Mouse (Mus musculus) forebrain, embryonic 14.5 days (tissue): ENCODE data around the gene Noc3l. TPM values are rescaled to one million over a fixed set of nuclear protein-coding genes. Genes with fewer than 3 reads are reported as not detected.

Source experiments
- ATAC-seq: fragments of 200-750 bp; cut with Nextera tagmentation; 2 replicates; pipeline ENCODE4 v1.8.0; 2017; ENCODE audit warnings: mild to moderate bottlenecking, moderate library complexity
- DNase-seq: peaks from one replicate; pipeline ENCODE4 v3.0.0-alpha.2; 2015; ENCODE audit warnings: low spot score
- H3K27ac ChIP-seq: fragments of 300-500 bp; sonication (generic); 2 replicates; pipeline ENCODE4 v1.5.1; 2014; ENCODE audit warnings: low read depth, mild to moderate bottlenecking, control low read depth, low read length, moderate library complexity
- H3K27me3 ChIP-seq: fragments of 300-500 bp; sonication (generic); replicated peaks from 2 replicates; pipeline ENCODE4 v1.6.1; 2014; ENCODE audit warnings: low read length, control low read depth, mixed read lengths; ENCODE audit not compliant: control insufficient read depth, insufficient read depth
- H3K36me3 ChIP-seq: fragments of 300-500 bp; sonication (generic); 2 replicates; pipeline ENCODE4 v1.6.1; 2014; ENCODE audit warnings: low read length, control low read depth; ENCODE audit not compliant: control insufficient read depth, insufficient read depth
- H3K4me1 ChIP-seq: fragments of 300-500 bp; sonication (generic); 2 replicates; pipeline ENCODE4 v1.6.1; 2014; ENCODE audit warnings: antibody characterized with exemption, low read length, control low read depth; ENCODE audit not compliant: control insufficient read depth, insufficient read depth
- H3K4me2 ChIP-seq: fragments of 300-500 bp; sonication (generic); 2 replicates; pipeline ENCODE4 v1.6.1; 2014; ENCODE audit warnings: mild to moderate bottlenecking, control low read depth, low read length
- H3K4me3 ChIP-seq: fragments of 300-500 bp; sonication (generic); 2 replicates; pipeline ENCODE4 v1.5.1; 2014; ENCODE audit warnings: low read depth, low read length, control low read depth
- H3K9ac ChIP-seq: fragments of 300-500 bp; sonication (generic); 2 replicates; pipeline ENCODE4 v1.6.1; 2014; ENCODE audit warnings: mild to moderate bottlenecking, low read length, control low read depth, moderate library complexity
- H3K9me3 ChIP-seq: fragments of 300-500 bp; sonication (generic); replicated peaks from 2 replicates; pipeline ENCODE4 v1.6.1; 2016; ENCODE audit warnings: low read length, control low read depth, mixed read lengths; ENCODE audit not compliant: control insufficient read depth
- WGBS: fragments of 180-500 bp; shearing (Covaris S2); extraction: QIAGEN DNeasy Blood & Tissue Kit; methylation state at CpG from one replicate; pipeline ENCODE4 v1.1.7; 2014; 5-methylcytosine and 5-hydroxymethylcytosine counted together
- polyA plus RNA-seq: library from polyadenylated mRNA; unstranded; fragments of >200 nt; fragmentation: Nextera tagmentation; extraction: Ambion mirVana; gene quantifications from 2 replicates; pipeline ENCODE4 v1.2.1, GENCODE M21; 2014

The Noc3l gene
- polyA plus RNA-seq, 1 experiment from 2014 or later: 6.4 TPM

DNA sequence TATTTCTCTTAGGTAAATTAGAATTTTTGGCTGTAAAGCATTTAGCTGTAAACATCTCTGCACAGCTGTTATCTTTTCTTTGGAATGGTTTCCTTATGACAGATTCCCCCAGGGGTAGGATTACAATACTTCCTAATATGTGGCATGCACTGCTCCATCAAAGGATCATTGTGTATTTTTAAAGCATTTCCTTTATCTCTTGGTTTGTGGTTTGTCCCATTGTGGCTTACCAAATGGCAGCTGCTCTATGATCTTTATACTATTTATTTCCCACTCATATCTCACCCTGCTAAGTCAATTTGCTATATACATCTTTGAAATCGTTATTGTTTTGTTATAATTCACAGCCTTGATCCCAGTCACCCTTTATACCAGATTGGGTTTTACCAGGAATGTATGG, 14.2 kb upstream of the Noc3l start:
- no peak overlapping the region for H3K4me2 ChIP-seq
- H3K9me3 ChIP-seq: no peaks in the 10 kb centered on the region
- DNase-seq: no peak
- no peaks in the 10 kb centered on the region for H3K36me3 ChIP-seq
- H3K27me3 ChIP-seq: no peaks in the 10 kb centered on the region
- peaks cover 7% of the 10 kb centered on the region; the same call in 1 of the 2 replicates for H3K4me1 ChIP-seq
- ATAC-seq: no peak
- H3K27ac ChIP-seq: no peak overlapping the region
- no peak overlapping the region for H3K9ac ChIP-seq
- 77% methylated on average over 1 of the region's 1 CpGs for WGBS
- H3K4me3 ChIP-seq: no peak overlapping the region

- no peak overlapping the region for H3K27ac ChIP-seq
- no peak overlapping the region for H3K4me2 ChIP-seq
- no peaks in the 10 kb centered on the region for H3K9me3 ChIP-seq
- H3K4me1 ChIP-seq: 0 out of 2 replicates have a peak, but pooled peaks cover 4% of the 10 kb centered on the region
- H3K27me3 ChIP-seq: no peaks in the 10 kb centered on the region
- no peak for DNase-seq
- 93% methylated on average over 4 of the region's 4 CpGs for WGBS
- no peak for ATAC-seq
- H3K9ac ChIP-seq: no peak overlapping the region
- H3K4me3 ChIP-seq: no peak overlapping the region
- H3K36me3 ChIP-seq: peaks cover 7% of the 10 kb centered on the region
Measured at GRCm38 (mm10) chr19:38820186-38820804, 1.3 kb upstream of the Noc3l start.

DNA sequence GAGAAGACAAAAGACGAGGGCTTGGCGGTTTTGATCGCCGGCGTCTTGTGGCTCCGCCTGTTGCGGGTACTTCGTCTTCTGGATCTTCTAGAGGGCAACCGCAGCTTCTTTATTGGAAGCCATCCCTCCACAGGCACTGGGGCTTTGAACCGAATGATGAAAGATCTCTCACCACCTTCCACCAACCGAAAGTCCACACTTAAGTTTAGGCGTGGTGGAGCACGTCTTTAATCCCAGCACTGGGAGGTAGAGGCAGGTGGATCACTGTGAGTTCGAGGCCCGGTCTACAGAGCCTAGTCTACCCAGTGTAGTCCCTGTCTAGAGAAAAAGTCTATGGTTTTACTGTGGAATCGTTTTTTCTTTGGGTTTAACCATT, 378 bp upstream of the Noc3l start:
- DNase-seq: no peak
- ATAC-seq: peak; percentile 73

DNA sequence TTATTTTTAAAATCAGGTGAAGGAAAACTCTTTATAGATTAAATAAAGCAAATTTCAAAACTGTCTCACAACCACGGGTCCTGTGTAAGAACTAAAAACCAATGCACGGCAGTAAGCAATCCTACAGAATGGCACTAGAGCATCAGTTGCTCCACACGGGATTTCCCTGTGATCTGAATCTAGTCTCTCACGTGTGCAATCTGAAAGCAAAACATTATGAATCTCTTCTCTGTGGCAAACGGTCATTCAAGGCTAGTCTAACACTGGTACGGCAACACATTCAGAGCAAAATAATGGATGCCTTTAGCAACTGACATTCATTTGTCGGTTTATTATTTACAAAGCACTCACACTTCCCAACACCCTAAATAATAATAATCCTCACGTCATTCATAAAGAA, 846 bp downstream of the Noc3l start:
- Histone ChIP-seq H3K4me3 (peak overlapping the region; percentile 83), H3K4me2 (peak overlapping the region; percentile 72), H3K27ac (no peak overlapping the region), H3K9me3 (no peaks in the 10 kb centered on the region), H3K36me3 (peaks cover 27% of the 10 kb centered on the region), H3K27me3 (no peaks in the 10 kb centered on the region), H3K9ac (peak overlapping the region; percentile 83), H3K4me1 (0 out of 2 replicates have a peak, but pooled peaks cover 4% of the 10 kb centered on the region)
- 47% methylated on average over 8 of the region's 8 CpGs for WGBS
- no peak for DNase-seq
- no peak for ATAC-seq

More for the DNA sequence above, 378 bp upstream of the Noc3l start:
- Histone ChIP-seq H3K27ac (peak overlapping the region; percentile 48; the same call in 1 of the 2 replicates), H3K27me3 (no peaks in the 10 kb centered on the region), H3K4me2 (peak overlapping the region; percentile 72), H3K9ac (peak overlapping the region; percentile 83), H3K4me1 (0 out of 2 replicates have a peak, but pooled peaks cover 4% of the 10 kb centered on the region), H3K36me3 (peaks cover 16% of the 10 kb centered on the region), H3K4me3 (peak overlapping the region; percentile 83), H3K9me3 (no peaks in the 10 kb centered on the region)
- 12% methylated on average over 16 of the region's 16 CpGs for whole genome bisulfite sequencing

DNA sequence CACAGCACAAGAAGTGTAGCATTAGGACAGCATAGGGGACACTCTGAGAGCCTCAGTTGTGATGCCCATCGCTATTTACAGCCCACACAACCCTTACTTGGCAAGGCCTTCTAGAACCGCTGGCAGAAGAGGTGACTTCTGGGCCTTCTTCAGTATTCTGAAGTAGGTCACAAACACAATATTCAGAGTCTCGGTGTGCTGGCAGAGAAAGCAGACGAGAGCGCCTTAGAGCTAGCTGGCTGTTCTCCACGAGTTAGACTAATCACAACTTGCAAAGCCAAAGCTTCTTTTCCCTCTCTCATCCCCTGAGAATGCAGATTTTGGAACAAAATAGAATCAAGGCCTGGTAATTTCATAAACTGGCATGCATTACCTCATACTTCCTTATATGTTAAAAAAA, 20.2 kb downstream of the Noc3l start:
- DNase-seq: no peak
- no peak overlapping the region for H3K4me2 ChIP-seq
- no peaks in the 10 kb centered on the region for H3K9me3 ChIP-seq
- 95% methylated on average over 6 of the region's 6 CpGs for WGBS
- ATAC-seq: no peak
- no peak overlapping the region for H3K4me3 ChIP-seq
- H3K27ac ChIP-seq: no peak overlapping the region
- H3K27me3 ChIP-seq: no peaks in the 10 kb centered on the region
- H3K36me3 ChIP-seq: peaks cover 93% of the 10 kb centered on the region
- H3K4me1 ChIP-seq: no peaks in the 10 kb centered on the region
- no peak overlapping the region for H3K9ac ChIP-seq

GRCm38 (mm10) chr19:38798291-38798690, 20.7 kb downstream of the Noc3l start:
- ATAC-seq (no peak), DNase-seq (no peak)
- 91% methylated on average over 1 of the region's 1 CpGs for WGBS
- H3K36me3 ChIP-seq: peaks cover 93% of the 10 kb centered on the region
- H3K9ac ChIP-seq: no peak overlapping the region
- no peaks in the 10 kb centered on the region for H3K27me3 ChIP-seq
- H3K4me1 ChIP-seq: no peaks in the 10 kb centered on the region
- H3K4me3 ChIP-seq: no peak overlapping the region
- no peaks in the 10 kb centered on the region for H3K9me3 ChIP-seq
- no peak overlapping the region for H3K27ac ChIP-seq
- H3K4me2 ChIP-seq: no peak overlapping the region

- no peak for ATAC-seq
- H3K27me3 ChIP-seq: no peaks in the 10 kb centered on the region
- H3K4me3 ChIP-seq: no peak overlapping the region
- H3K27ac ChIP-seq: no peak overlapping the region
- H3K9ac ChIP-seq: no peak overlapping the region
- WGBS: 89% methylated on average over 5 of the region's 5 CpGs
- peaks cover 93% of the 10 kb centered on the region for H3K36me3 ChIP-seq
- no peak for DNase-seq
- no peaks in the 10 kb centered on the region for H3K4me1 ChIP-seq
- no peak overlapping the region for H3K4me2 ChIP-seq
- no peaks in the 10 kb centered on the region for H3K9me3 ChIP-seq
Measured at GRCm38 (mm10) chr19:38796546-38796945, 22.5 kb downstream of the Noc3l start.

DNA sequence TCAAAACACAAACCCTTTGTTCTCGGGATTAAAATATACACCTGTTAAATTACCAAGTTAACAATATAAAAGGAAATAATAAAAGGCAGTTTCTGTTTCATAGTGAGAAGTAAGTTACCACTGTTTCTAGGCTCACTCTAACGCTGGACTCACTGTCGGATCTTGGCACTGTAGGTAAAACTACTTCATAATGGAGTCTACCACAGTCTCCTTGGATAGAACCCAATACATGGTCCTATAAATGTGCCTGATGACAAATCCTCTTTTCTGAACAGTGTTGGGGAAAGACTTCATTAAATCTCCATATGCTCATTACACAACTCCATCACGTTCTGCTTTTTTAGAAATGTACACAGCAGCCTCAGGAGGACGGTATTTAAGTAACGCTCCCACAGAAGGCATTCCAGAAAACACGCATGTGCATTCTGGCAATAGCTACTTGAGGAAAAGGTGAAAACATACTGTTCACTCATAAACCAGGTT, 25.4 kb downstream of the Noc3l start:
- DNase-seq (no peak), ATAC-seq (no peak)
- 84% methylated on average over 7 of the region's 7 CpGs for WGBS
- Histone ChIP-seq H3K9ac (no peak overlapping the region), H3K36me3 (peaks cover 89% of the 10 kb centered on the region), H3K27me3 (no peaks in the 10 kb centered on the region), H3K27ac (no peak overlapping the region), H3K4me1 (no peaks in the 10 kb centered on the region), H3K4me2 (no peak overlapping the region), H3K9me3 (no peaks in the 10 kb centered on the region), H3K4me3 (no peak overlapping the region)

GRCm38 (mm10) chr19:38787756-38788155, 31.3 kb downstream of the Noc3l start:
- no peak overlapping the region for H3K9ac ChIP-seq
- 92% methylated on average over 6 of the region's 6 CpGs for WGBS
- no peaks in the 10 kb centered on the region for H3K9me3 ChIP-seq
- H3K36me3 ChIP-seq: peaks cover 55% of the 10 kb centered on the region
- ATAC-seq (no peak), DNase-seq (no peak)
- H3K27ac ChIP-seq: no peak overlapping the region
- no peaks in the 10 kb centered on the region for H3K27me3 ChIP-seq
- H3K4me2 ChIP-seq: no peak overlapping the region
- no peak overlapping the region for H3K4me3 ChIP-seq
- no peaks in the 10 kb centered on the region for H3K4me1 ChIP-seq
